Mouse (Mus musculus) kidney, postnatal 14 days (tissue): ENCODE results near the gene Olfr738.

Experiments
- DNase-seq: peaks from one replicate; pipeline ENCODE4 v3.0.0; 2022; ENCODE audit warnings: mixed read lengths

Olfr738 gene

GRCm38 (mm10) chr14:50407268-50407667 is at the start of gene Olfr738:
TSS of gene Olfr738 (plus strand) at chr14:50407568.
- DNase-seq = no peak

GRCm38 (mm10) chr14:50357593-50357992 is 49.8 kb upstream of the Olfr738 start, which contains the start of gene Tlr11:
TSS of gene Tlr11 (plus strand) at chr14:50357914.
- no peak for DNase-seq

GRCm38 (mm10) chr14:50360480-50360879 is 46.9 kb upstream of the Olfr738 start:
- no peak for DNase-seq

- no peak for DNase-seq
Measured at GRCm38 (mm10) chr14:50363561-50363960, 43.8 kb upstream of the Olfr738 start.

- no peak for DNase-seq
Measured at GRCm38 (mm10) chr14:50380863-50381262, 26.5 kb upstream of the Olfr738 start, which contains the start of gene Olfr736. TSS of gene Olfr736 (plus strand) at chr14:50381163.

GRCm38 (mm10) chr14:50418326-50418725 is 11.0 kb downstream of the Olfr738 start, which contains the start of gene Olfr739:
TSS of gene Olfr739 (plus strand) at chr14:50418626.
- no peak for DNase-seq

- no peak for DNase-seq
Measured at GRCm38 (mm10) chr14:50445245-50445644, 37.9 kb downstream of the Olfr738 start, which contains the start of gene Olfr740. TSS of gene Olfr740 (plus strand) at chr14:50445545.
